Mouse (Mus musculus) intestine, embryonic 16.5 days (tissue): ENCODE measurements around the gene Wdr72. TPM values are rescaled to one million over a fixed set of nuclear protein-coding genes. Genes with fewer than 3 reads are reported as not detected.

Experiments used
- ATAC-seq: fragments of 200-750 bp; cut with Nextera tagmentation; 2 replicates; pipeline ENCODE4 v1.8.0; 2017; ENCODE audit warnings: moderate TSS enrichment, moderate library complexity
- H3K27ac ChIP-seq: fragments of 300-500 bp; sonication (generic); 2 replicates; pipeline ENCODE4 v1.5.1; 2014; ENCODE audit warnings: mild to moderate bottlenecking, low read length
- H3K27me3 ChIP-seq: fragments of 300-500 bp; sonication (generic); replicated peaks from 2 replicates; pipeline ENCODE4 v1.6.1; 2014; ENCODE audit warnings: low read length, control low read depth, mixed read lengths; ENCODE audit not compliant: control insufficient read depth, insufficient read depth
- H3K36me3 ChIP-seq: fragments of 300-500 bp; sonication (generic); 2 replicates; pipeline ENCODE4 v1.6.1; 2014; ENCODE audit warnings: low read length, control low read depth; ENCODE audit not compliant: control insufficient read depth, insufficient read depth
- H3K4me1 ChIP-seq: fragments of 300-500 bp; sonication (generic); 2 replicates; pipeline ENCODE4 v1.6.1; 2014; ENCODE audit warnings: low read length, control low read depth, mixed read lengths; ENCODE audit not compliant: control insufficient read depth, insufficient read depth
- H3K4me2 ChIP-seq: fragments of 300-500 bp; sonication (generic); 2 replicates; pipeline ENCODE4 v1.6.1; 2014; ENCODE audit warnings: low read depth, low read length, control low read depth
- H3K4me3 ChIP-seq: fragments of 300-500 bp; sonication (generic); 2 replicates; pipeline ENCODE4 v1.5.1; 2014; ENCODE audit warnings: mild to moderate bottlenecking, low read length
- H3K9ac ChIP-seq: fragments of 300-500 bp; sonication (generic); 2 replicates; pipeline ENCODE4 v1.6.1; 2014; ENCODE audit warnings: low read depth, low read length
- H3K9me3 ChIP-seq: fragments of 300-500 bp; sonication (generic); 2 replicates; pipeline ENCODE4 v1.6.1; 2016; ENCODE audit warnings: low read length, control low read depth; ENCODE audit not compliant: control insufficient read depth
- WGBS: fragments of 180-500 bp; shearing (Covaris S2); extraction: QIAGEN DNeasy Blood & Tissue Kit; methylation state at CpG from one replicate; pipeline ENCODE4 v1.1.7; 2014; 5-methylcytosine and 5-hydroxymethylcytosine counted together
- polyA plus RNA-seq: library from polyadenylated mRNA; unstranded; fragments of >200 nt; fragmentation: Nextera tagmentation; extraction: Ambion mirVana; gene quantifications from 2 replicates; pipeline ENCODE4 v1.2.1, GENCODE M21; 2015

Wdr72 gene
- 0.27 and 0.37 TPM in 2 replicates for polyA plus RNA-seq

GRCm38 (mm10) chr9:74109761-74110460 lies at the start of gene Wdr72:
Wdr72 (plus strand) TSS chr9:74110356.
- peak; percentile 88 for ATAC-seq
- Histone ChIP-seq H3K4me1 (no peaks in the 10 kb centered on the region), H3K9me3 (no peaks in the 10 kb centered on the region), H3K4me2 (peak within 1 kb of the TSS; percentile 69), H3K27ac (no peak within 1 kb of the TSS), H3K4me3 (peak within 1 kb of the TSS; percentile 49), H3K9ac (peak within 1 kb of the TSS; percentile 56), H3K36me3 (no peaks in the 10 kb centered on the region), H3K27me3 (no peaks in the 10 kb centered on the region)
- WGBS, result 7% methylated on average over 17 of the region's 17 CpGs

GRCm38 (mm10) chr9:74066278-74066677 lies 43.9 kb upstream of the Wdr72 start:
- H3K27me3 ChIP-seq, result no peaks in the 10 kb centered on the region
- H3K9me3 ChIP-seq, result no peaks in the 10 kb centered on the region
- WGBS, result 79% methylated on average over 3 of the region's 3 CpGs
- H3K36me3 ChIP-seq, result no peaks in the 10 kb centered on the region
- H3K4me1 ChIP-seq, result no peaks in the 10 kb centered on the region
- no peak overlapping the region for H3K4me2 ChIP-seq
- ATAC-seq, result no peak
- H3K27ac ChIP-seq, result no peak overlapping the region
- H3K4me3 ChIP-seq, result no peak overlapping the region
- H3K9ac ChIP-seq, result no peak overlapping the region

- no peaks in the 10 kb centered on the region for H3K36me3 ChIP-seq
- H3K4me3 ChIP-seq, result no peak overlapping the region
- WGBS, result 67% methylated on average over 10 of the region's 10 CpGs
- no peak overlapping the region for H3K9ac ChIP-seq
- ATAC-seq, result no peak
- H3K27me3 ChIP-seq, result no peaks in the 10 kb centered on the region
- H3K9me3 ChIP-seq, result no peaks in the 10 kb centered on the region
- H3K27ac ChIP-seq, result no peak overlapping the region
- H3K4me1 ChIP-seq, result no peaks in the 10 kb centered on the region
- H3K4me2 ChIP-seq, result no peak overlapping the region
Observed at GRCm38 (mm10) chr9:74066766-74067165, 43.4 kb upstream of the Wdr72 start.

- Histone ChIP-seq H3K9me3 (no peaks in the 10 kb centered on the region), H3K4me3 (no peak overlapping the region), H3K4me2 (no peak overlapping the region), H3K27me3 (no peaks in the 10 kb centered on the region), H3K9ac (no peak overlapping the region), H3K4me1 (no peaks in the 10 kb centered on the region), H3K36me3 (no peaks in the 10 kb centered on the region), H3K27ac (no peak overlapping the region)
- ATAC-seq, result no peak
- 67% methylated on average over 2 of the region's 2 CpGs for WGBS
Observed at GRCm38 (mm10) chr9:74075958-74076357, 34.2 kb upstream of the Wdr72 start.

- Histone ChIP-seq H3K36me3 (no peaks in the 10 kb centered on the region), H3K9ac (no peak overlapping the region), H3K4me2 (no peak overlapping the region), H3K27ac (no peak overlapping the region), H3K9me3 (no peaks in the 10 kb centered on the region), H3K4me3 (no peak overlapping the region), H3K4me1 (no peaks in the 10 kb centered on the region), H3K27me3 (no peaks in the 10 kb centered on the region)
- no peak for ATAC-seq
Observed at GRCm38 (mm10) chr9:74078458-74078857, 31.7 kb upstream of the Wdr72 start.

- Histone ChIP-seq H3K4me1 (no peaks in the 10 kb centered on the region), H3K4me2 (no peak overlapping the region), H3K36me3 (no peaks in the 10 kb centered on the region), H3K27me3 (no peaks in the 10 kb centered on the region), H3K9me3 (no peaks in the 10 kb centered on the region), H3K9ac (no peak overlapping the region), H3K4me3 (no peak overlapping the region), H3K27ac (no peak overlapping the region)
- no peak for ATAC-seq
- 40% methylated on average over 5 of the region's 5 CpGs for WGBS
Observed at GRCm38 (mm10) chr9:74080241-74080640, 29.9 kb upstream of the Wdr72 start.

GRCm38 (mm10) chr9:74101591-74101990 lies 8.6 kb upstream of the Wdr72 start:
- Histone ChIP-seq H3K27me3 (no peaks in the 10 kb centered on the region), H3K4me2 (no peak overlapping the region), H3K36me3 (no peaks in the 10 kb centered on the region), H3K4me1 (no peaks in the 10 kb centered on the region), H3K9me3 (no peaks in the 10 kb centered on the region), H3K27ac (no peak overlapping the region), H3K9ac (no peak overlapping the region), H3K4me3 (no peak overlapping the region)
- no peak for ATAC-seq

- no peak overlapping the region for H3K27ac ChIP-seq
- no peak for ATAC-seq
- H3K4me1 ChIP-seq, result no peaks in the 10 kb centered on the region
- WGBS, result 88% methylated on average over 1 of the region's 1 CpGs
- no peaks in the 10 kb centered on the region for H3K36me3 ChIP-seq
- no peak overlapping the region for H3K4me2 ChIP-seq
- no peak overlapping the region for H3K4me3 ChIP-seq
- H3K27me3 ChIP-seq, result no peaks in the 10 kb centered on the region
- H3K9me3 ChIP-seq, result no peaks in the 10 kb centered on the region
- H3K9ac ChIP-seq, result no peak overlapping the region
Observed at GRCm38 (mm10) chr9:74102615-74103014, 7.5 kb upstream of the Wdr72 start.

GRCm38 (mm10) chr9:74110461-74110816 lies 283 bp downstream of the Wdr72 start:
- peak; percentile 52 for ATAC-seq
- Histone ChIP-seq H3K9me3 (no peaks in the 10 kb centered on the region), H3K4me2 (peak overlapping the region; percentile 69), H3K9ac (peak overlapping the region; percentile 56), H3K4me1 (no peaks in the 10 kb centered on the region), H3K27ac (no peak overlapping the region), H3K4me3 (peak overlapping the region; percentile 49), H3K27me3 (no peaks in the 10 kb centered on the region), H3K36me3 (no peaks in the 10 kb centered on the region)
- 3% methylated on average over 7 of the region's 7 CpGs for WGBS

GRCm38 (mm10) chr9:74112526-74112925 lies 2.4 kb downstream of the Wdr72 start:
- Histone ChIP-seq H3K4me1 (no peaks in the 10 kb centered on the region), H3K27me3 (no peaks in the 10 kb centered on the region), H3K9me3 (no peaks in the 10 kb centered on the region), H3K36me3 (no peaks in the 10 kb centered on the region), H3K4me2 (no peak overlapping the region), H3K27ac (no peak overlapping the region), H3K9ac (no peak overlapping the region), H3K4me3 (no peak overlapping the region)
- 86% methylated on average over 9 of the region's 9 CpGs for WGBS
- ATAC-seq, result no peak
